Mouse (Mus musculus) limb, embryonic 10.5 days (tissue): ENCODE results near the gene Gabrg3. TPM values are rescaled to one million over a fixed set of nuclear protein-coding genes. Genes with fewer than 3 reads are reported as not detected.

Experiments
- polyA plus RNA-seq: library from polyadenylated mRNA; unstranded; fragments of >200 nt; fragmentation: Nextera tagmentation; extraction: Ambion mirVana; gene quantifications from 2 replicates; pipeline ENCODE4 v1.2.1, GENCODE M21; 2016

The Gabrg3 gene
- polyA plus RNA-seq, 1 experiment from 2014 or later, result 0.34 TPM

Other genes with a start within 250 kb of the Gabrg3 start
- 0.93 and 0.95 TPM in 2 replicates for gene Gabrb3, start 32.5 kb upstream of the Gabrg3 start, polyA plus RNA-seq
- gene Gabra5, start 122.9 kb upstream of the Gabrg3 start, polyA plus RNA-seq, result 0.08 and 0.15 TPM in 2 replicates